Mouse (Mus musculus) liver, postnatal 0 days (tissue): ENCODE measurements around the gene Pcsk6. TPM values are rescaled to one million over a fixed set of nuclear protein-coding genes. Genes with fewer than 3 reads are reported as not detected.

ENCODE experiments used
- ATAC-seq: fragments of 200-750 bp; cut with Nextera tagmentation; 2 replicates; pipeline ENCODE4 v1.8.0; 2017; ENCODE audit warnings: mild to moderate bottlenecking, moderate library complexity
- DNase-seq: peaks from one replicate; pipeline ENCODE4 v3.0.0-alpha.2; 2016
- H3K27ac ChIP-seq: fragments of 300-500 bp; sonication (generic); 2 replicates; pipeline ENCODE4 v1.5.1; 2014; ENCODE audit warnings: antibody characterized with exemption, moderate library complexity, mild to moderate bottlenecking, low read depth
- H3K27me3 ChIP-seq: fragments of 300-500 bp; sonication (generic); 2 replicates; pipeline ENCODE4 v1.6.1; 2014; ENCODE audit warnings: low read length, control low read depth, mixed read lengths; ENCODE audit not compliant: insufficient read depth
- H3K36me3 ChIP-seq: fragments of 300-500 bp; sonication (generic); replicated peaks from 2 replicates; pipeline ENCODE4 v1.6.1; 2014; ENCODE audit warnings: mild to moderate bottlenecking, control low read depth, low read length, moderate library complexity, mixed read lengths; ENCODE audit not compliant: insufficient read depth
- H3K4me1 ChIP-seq: fragments of 300-500 bp; sonication (generic); 2 replicates; pipeline ENCODE4 v1.6.1; 2014; ENCODE audit warnings: antibody characterized with exemption, mild to moderate bottlenecking, control low read depth; ENCODE audit not compliant: insufficient read depth
- H3K4me2 ChIP-seq: fragments of 300-500 bp; sonication (generic); 2 replicates; pipeline ENCODE4 v1.6.1; 2014; ENCODE audit warnings: low read depth, mild to moderate bottlenecking, low read length, moderate library complexity, mixed read lengths
- H3K4me3 ChIP-seq: fragments of 300-500 bp; sonication (generic); 2 replicates; pipeline ENCODE4 v1.5.1; 2014; ENCODE audit warnings: low read depth, low read length
- H3K9ac ChIP-seq: fragments of 300-500 bp; sonication (generic); replicated peaks from 2 replicates; pipeline ENCODE4 v1.6.1; 2014; ENCODE audit warnings: mild to moderate bottlenecking, moderate library complexity
- H3K9me3 ChIP-seq: fragments of 300-500 bp; sonication (generic); 2 replicates; pipeline ENCODE4 v1.6.1; 2016; ENCODE audit warnings: mild to moderate bottlenecking, control low read depth, low read length, mixed read lengths
- CTCF ChIP-seq: sonication (generic); IDR thresholded peaks from 2 replicates; pipeline ENCODE4 v1.5.1; 2016; ENCODE audit warnings: antibody characterized with exemption, low read depth
- EP300 ChIP-seq: IDR thresholded peaks from 2 replicates; pipeline ENCODE4 v1.6.1; 2016; ENCODE audit warnings: antibody characterized with exemption, low read depth, mild to moderate bottlenecking
- WGBS: fragments of 180-500 bp; shearing (Covaris S2); extraction: QIAGEN DNeasy Blood & Tissue Kit; methylation state at CpG from one replicate; pipeline ENCODE4 v1.1.7; 2014; ENCODE audit not compliant: insufficient replicate concordance; 5-methylcytosine and 5-hydroxymethylcytosine counted together
- polyA plus RNA-seq: library from polyadenylated mRNA; unstranded; fragments of >200 nt; fragmentation: Nextera tagmentation; extraction: Ambion mirVana; gene quantifications from 2 replicates; pipeline ENCODE4 v1.2.1, GENCODE M21; 2015

Gene Pcsk6
- polyA plus RNA-seq, 1 experiment from 2014 or later: 3.6 TPM

- H3K4me3 ChIP-seq: peak overlapping the region; percentile 95
- DNase-seq (peak; percentile 90), ATAC-seq (peak; percentile 97)
- H3K9ac ChIP-seq: peak overlapping the region; percentile 96
- peak overlapping the region; percentile 71 for H3K4me2 ChIP-seq
- peaks cover 25% of the 10 kb centered on the region for H3K36me3 ChIP-seq
- H3K9me3 ChIP-seq: no peaks in the 10 kb centered on the region
- H3K4me1 ChIP-seq: peaks cover 10% of the 10 kb centered on the region; the same call in 1 of the 2 replicates
- no peak; the same call in 1 of the 2 replicates for TF ChIP-seq EP300
- TF ChIP-seq CTCF: no peak
- no peaks in the 10 kb centered on the region for H3K27me3 ChIP-seq
- WGBS: under 1% methylated on average over 64 of the region's 64 CpGs
- H3K27ac ChIP-seq: peak overlapping the region; percentile 58
These were observed 198.8 kb downstream of the Pcsk6 start for GRCm38 (mm10) chr7:66060066-66060956.

GRCm38 (mm10) chr7:66061057-66061456, 199.5 kb downstream of the Pcsk6 start:
- Histone ChIP-seq H3K4me1 (peaks cover 10% of the 10 kb centered on the region; the same call in 1 of the 2 replicates), H3K27me3 (no peaks in the 10 kb centered on the region), H3K4me3 (peak overlapping the region; percentile 95), H3K36me3 (peaks cover 31% of the 10 kb centered on the region), H3K4me2 (peak overlapping the region; percentile 71), H3K9ac (peak overlapping the region; percentile 96), H3K9me3 (no peaks in the 10 kb centered on the region), H3K27ac (peak overlapping the region; percentile 58)
- ATAC-seq (no peak), DNase-seq (no peak)
- TF ChIP-seq EP300 (no peak), CTCF (no peak)
- 2% methylated on average over 14 of the region's 14 CpGs for WGBS

- no peak for TF ChIP-seq CTCF
- TF ChIP-seq EP300: no peak
- DNase-seq (no peak), ATAC-seq (no peak)
- Histone ChIP-seq H3K27me3 (no peaks in the 10 kb centered on the region), H3K4me2 (no peak overlapping the region), H3K4me3 (no peak overlapping the region), H3K27ac (no peak overlapping the region; the same call in 1 of the 2 replicates), H3K36me3 (peaks cover 40% of the 10 kb centered on the region), H3K4me1 (peaks cover 28% of the 10 kb centered on the region), H3K9me3 (no peaks in the 10 kb centered on the region), H3K9ac (no peak overlapping the region)
- 93% methylated on average over 2 of the region's 2 CpGs for WGBS
These were observed 214.9 kb downstream of the Pcsk6 start for GRCm38 (mm10) chr7:66076411-66076810.

- H3K4me2 ChIP-seq: peak within 1 kb of the TSS; percentile 86
- peaks cover 36% of the 10 kb centered on the region for H3K36me3 ChIP-seq
- TF ChIP-seq CTCF (no peak), EP300 (0 out of 2 replicates have a peak, but pooled peaks have one; percentile 6)
- DNase-seq (peak; percentile 97), ATAC-seq (peak; percentile 100)
- H3K27ac ChIP-seq: peak within 1 kb of the TSS; percentile 88
- no peaks in the 10 kb centered on the region for H3K27me3 ChIP-seq
- no peaks in the 10 kb centered on the region for H3K9me3 ChIP-seq
- peaks cover 29% of the 10 kb centered on the region for H3K4me1 ChIP-seq
- H3K4me3 ChIP-seq: peak within 1 kb of the TSS; percentile 78
- under 1% methylated on average over 64 of the region's 65 CpGs for WGBS
- H3K9ac ChIP-seq: peak within 1 kb of the TSS; percentile 82
These were observed 218.1 kb downstream of the Pcsk6 start, which contains the start of gene Selenos for GRCm38 (mm10) chr7:66079364-66080230. Gene Selenos (plus strand): TSS chr7:66079649.

DNA sequence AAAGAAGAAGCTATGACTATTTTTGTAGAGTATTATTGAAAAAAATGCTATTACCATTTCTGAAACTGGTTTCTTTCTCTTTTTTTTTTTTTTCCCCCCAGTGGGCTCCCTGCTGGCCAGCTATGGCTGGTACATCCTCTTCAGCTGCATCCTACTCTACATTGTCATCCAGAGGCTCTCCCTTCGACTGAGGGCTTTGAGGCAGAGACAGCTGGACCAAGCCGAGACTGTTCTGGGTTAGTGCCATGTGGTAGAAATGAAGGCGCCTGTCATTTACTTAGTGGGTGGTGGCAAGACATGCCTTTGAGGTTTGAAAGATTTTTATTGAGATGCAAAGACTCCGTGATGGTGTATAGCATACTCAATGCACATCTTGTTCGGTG, 218.7 kb downstream of the Pcsk6 start:
- Histone ChIP-seq H3K4me2 (peak overlapping the region; percentile 86), H3K27me3 (no peaks in the 10 kb centered on the region), H3K9ac (peak overlapping the region; percentile 82), H3K36me3 (peaks cover 32% of the 10 kb centered on the region), H3K9me3 (no peaks in the 10 kb centered on the region), H3K4me3 (peak overlapping the region; percentile 78), H3K4me1 (peaks cover 29% of the 10 kb centered on the region), H3K27ac (peak overlapping the region; percentile 88)
- TF ChIP-seq EP300: no peak
- TF ChIP-seq CTCF: peak; percentile 29; the same call in 1 of the 2 replicates
- ATAC-seq: no peak
- no peak for DNase-seq
- whole genome bisulfite sequencing: 35% methylated on average over 5 of the region's 5 CpGs

DNA sequence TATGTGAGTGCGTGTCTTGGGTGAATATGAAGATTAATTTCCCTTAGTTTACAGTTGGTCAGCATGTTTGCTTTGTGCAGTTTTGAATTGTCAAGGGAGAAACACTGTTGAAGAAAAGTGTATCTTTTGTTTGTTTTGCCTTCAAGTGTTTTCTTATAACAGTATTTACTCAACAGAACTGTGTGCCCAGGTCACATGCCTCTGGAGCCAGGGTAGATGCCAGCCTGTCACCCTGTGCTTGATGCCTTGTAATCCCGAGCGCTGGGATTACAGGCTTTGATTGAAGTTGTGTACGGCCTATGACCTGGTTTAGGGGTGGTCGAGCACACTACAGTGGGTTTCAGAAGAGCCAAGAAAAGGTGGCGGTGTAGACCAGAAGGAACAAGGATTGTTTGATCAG, 222.2 kb downstream of the Pcsk6 start:
- DNase-seq (no peak), ATAC-seq (no peak)
- no peaks in the 10 kb centered on the region for H3K9me3 ChIP-seq
- no peak overlapping the region for H3K4me2 ChIP-seq
- H3K27ac ChIP-seq: no peak overlapping the region
- H3K9ac ChIP-seq: no peak overlapping the region
- 75% methylated on average over 6 of the region's 6 CpGs for WGBS
- no peak overlapping the region for H3K4me3 ChIP-seq
- H3K4me1 ChIP-seq: peaks cover 14% of the 10 kb centered on the region
- H3K36me3 ChIP-seq: peaks cover 51% of the 10 kb centered on the region
- no peaks in the 10 kb centered on the region for H3K27me3 ChIP-seq
- TF ChIP-seq CTCF (no peak), EP300 (no peak)
